9 mouse cellular contexts compared by ENCODE assay signal in genomic region chr2:36021385-36022159, GRCm38 (mm10). TPM values are rescaled to one million over a fixed set of nuclear protein-coding genes. Genes with fewer than 3 reads are reported as not detected.
DNase-seq lines count a peak whose midpoint lies in the region; ATAC-seq and TF ChIP-seq lines count a peak whose summit lies in the region.
"Had no signal": no experiment of that assay in that cellular context is flagged by ENCODE, and none has a peak within 500 bp of the region (broad histone marks: within the 10 kb centered on the region; RNA-seq: fewer than 3 reads in every experiment).

No protein-coding gene starts in this region.

- no peaks in the 10 kb centered on the region for H3K4me1 ChIP-seq in MEL (ENCODE audit: control insufficient read depth in 1 of 2, insufficient read depth in 2 of 2, low read length in 2 of 2)
- no peaks in the 10 kb centered on the region for H3K4me1 ChIP-seq in cerebellum, adult 2 months (ENCODE audit: control insufficient read depth, insufficient read depth, low read length)
- H3K4me1 ChIP-seq in hindbrain, embryonic 12.5 days: peaks cover 7% of the 10 kb centered on the region
- H3K4me1 ChIP-seq in lung, embryonic 16.5 days (replicated peaks; ENCODE audit: control insufficient read depth, insufficient read depth, low read length): no peaks in the 10 kb centered on the region

- no peak overlapping the region for H3K4me3 ChIP-seq in MEL (ENCODE audit: control insufficient read depth in 1 of 2, insufficient read depth in 1 of 2, low read depth in 2 of 2, low read length in 2 of 2)
- H3K4me3 ChIP-seq in cerebellum, adult 2 months (replicated peaks; ENCODE audit: insufficient read depth, low read depth, low read length): no peak overlapping the region
- H3K4me3 ChIP-seq in hindbrain, embryonic 12.5 days: peak overlapping the region; percentile 28
- H3K4me3 ChIP-seq in lung, embryonic 16.5 days (ENCODE audit: low read length): peak overlapping the region; percentile 17; the same call in 1 of the 2 replicates
- H3K4me3 ChIP-seq: erythroblast, embryonic 14.5 days had no signal

- peak; percentile 39 to 61 (median 50); a peak in 5 of 6 replicates for TF ChIP-seq CTCF in MEL (IDR thresholded peaks at IDR 0.05 in 2 of 3, conservative IDR thresholded peaks at IDR 0.05 in 1 of 3; ENCODE audit: control insufficient read depth in 1 of 3, insufficient read depth in 1 of 3, low read depth in 2 of 3, low read length in 3 of 3, poor library complexity in 1 of 3, severe bottlenecking in 1 of 3)
- peak; percentile 63 for TF ChIP-seq CTCF in cerebellum, adult 2 months (IDR thresholded peaks at IDR 0.05; ENCODE audit: borderline replicate concordance, insufficient read depth, low read depth, low read length)

- H3K27me3 ChIP-seq in MEL (ENCODE audit: control insufficient read depth in 1 of 2, insufficient read depth in 2 of 2, low read length in 2 of 2): 0 out of 4 replicates have a peak, but pooled peaks cover 0 to 2% of the 10 kb centered on the region in 2 experiments
- H3K27me3 ChIP-seq in cerebellum, adult 2 months (ENCODE audit: control insufficient read depth, insufficient read depth, low read length): no peaks in the 10 kb centered on the region
- peaks cover 15% of the 10 kb centered on the region; the same call in 1 of the 2 replicates for H3K27me3 ChIP-seq in hindbrain, embryonic 12.5 days
- H3K27me3 ChIP-seq in lung, embryonic 16.5 days (ENCODE audit: control insufficient read depth, insufficient read depth, low read depth, low read length): no peaks in the 10 kb centered on the region

- no peaks in the 10 kb centered on the region for H3K9me3 ChIP-seq in MEL (replicated peaks; ENCODE audit: insufficient read depth, low read length)
- H3K9me3 ChIP-seq in hindbrain, embryonic 12.5 days (replicated peaks): no peaks in the 10 kb centered on the region
- no peaks in the 10 kb centered on the region for H3K9me3 ChIP-seq in lung, embryonic 16.5 days (ENCODE audit: control insufficient read depth, low read length)

- H3K79me2 ChIP-seq in MEL (ENCODE audit: control insufficient read depth, insufficient read depth, low read length, poor library complexity): no peaks in the 10 kb centered on the region

- no peaks in the 10 kb centered on the region for H3K36me3 ChIP-seq in MEL (ENCODE audit: control insufficient read depth in 1 of 2, insufficient read depth in 2 of 2, low read length in 2 of 2)
- no peaks in the 10 kb centered on the region for H3K36me3 ChIP-seq in hindbrain, embryonic 12.5 days
- no peaks in the 10 kb centered on the region for H3K36me3 ChIP-seq in lung, embryonic 16.5 days (ENCODE audit: control insufficient read depth, insufficient read depth, low read length)

- TF ChIP-seq POLR2A in MEL (IDR thresholded peaks at IDR 0.05; ENCODE audit: control insufficient read depth in 1 of 2, insufficient read depth in 1 of 2, low read depth in 1 of 2, low read length in 2 of 2, poor library complexity in 1 of 2): no peak
- no peak for TF ChIP-seq POLR2A in cerebellum, adult 2 months (IDR thresholded peaks at IDR 0.05; ENCODE audit: borderline replicate concordance, insufficient read depth, low read length)

- peak; percentile 14 for TF ChIP-seq RAD21 in MEL (IDR thresholded peaks at IDR 0.05; ENCODE audit: low read depth, low read length)

- H3K4me2 ChIP-seq in hindbrain, embryonic 12.5 days (replicated peaks): peak overlapping the region; percentile 58
- H3K4me2 ChIP-seq in lung, embryonic 16.5 days (ENCODE audit: low read depth, low read length): peak overlapping the region; percentile 46

- H3K27ac ChIP-seq in MEL (ENCODE audit: control insufficient read depth, low read depth, low read length): no peak overlapping the region
- no peak overlapping the region for H3K27ac ChIP-seq in cerebellum, adult 2 months (ENCODE audit: insufficient read depth, low read length)
- no peak overlapping the region for H3K27ac ChIP-seq in hindbrain, embryonic 12.5 days
- no peak overlapping the region for H3K27ac ChIP-seq in lung, embryonic 16.5 days (ENCODE audit: low read length)

- TF ChIP-seq EP300 in MEL (IDR thresholded peaks at IDR 0.05; ENCODE audit: low read depth in 1 of 2, low read length in 2 of 2): no peak

- peak; percentile 58 for DNase-seq in MEL (ENCODE audit: low read depth, low spot score)
- DNase-seq in cerebellum, adult 2 months: peak; percentile 55 to 66
- DNase-seq in layer of hippocampus, postnatal 10 days (ENCODE audit: low spot score in 2 of 2): peak; percentile 91 to 93
- peak; percentile 66 for DNase-seq in ovary, postnatal 14 days (ENCODE audit: low spot score)
- DNase-seq in urinary bladder, adult 2 months (ENCODE audit: low spot score): peak; percentile 49

- H3K9ac ChIP-seq in MEL (ENCODE audit: control insufficient read depth, low read depth, low read length, poor library complexity, severe bottlenecking): no peak overlapping the region
- H3K9ac ChIP-seq in hindbrain, embryonic 12.5 days: peak overlapping the region; percentile 39; the same call in 1 of the 2 replicates
- no peak overlapping the region for H3K9ac ChIP-seq in lung, embryonic 16.5 days (ENCODE audit: low read length)

- ATAC-seq in frontal cortex, adult (ENCODE audit: low TSS enrichment): peak; percentile 97
- ATAC-seq in hindbrain, embryonic 12.5 days (ENCODE audit: low FRiP score): peak; percentile 73
- peak; percentile 64 for ATAC-seq in lung, embryonic 16.5 days (ENCODE audit: low read depth)

- WGBS in cerebellum, adult 2 months: 4% methylated on average over 32 of the region's 32 CpGs
- 9% methylated on average over 32 of the region's 32 CpGs for WGBS in hindbrain, embryonic 12.5 days
- WGBS in lung, embryonic 16.5 days: 8% methylated on average over 31 of the region's 32 CpGs

TF ChIP-seq in MEL, 35 proteins besides CTCF, POLR2A, EP300 and RAD21:
- no peak for TF ChIP-seq MYB (IDR thresholded peaks at IDR 0.05; ENCODE audit: low read depth, low read length)
- peak; percentile 11; the same call in 1 of the 2 replicates for TF ChIP-seq SMC3 (IDR thresholded peaks at IDR 0.05; ENCODE audit: low read depth, low read length)
- TF ChIP-seq E2F4 (IDR thresholded peaks at IDR 0.05; ENCODE audit: borderline replicate concordance, low read depth, low read length): no peak
- TF ChIP-seq ZC3H11A (IDR thresholded peaks at IDR 0.05; ENCODE audit: low read depth, low read length): no peak
- no peak for TF ChIP-seq POLR2AphosphoS5 (IDR thresholded peaks at IDR 0.05; ENCODE audit: borderline replicate concordance, low read depth, low read length)
- TF ChIP-seq NRF1 (IDR thresholded peaks at IDR 0.05; ENCODE audit: insufficient read depth, low read depth, low read length, poor library complexity, severe bottlenecking): peak; percentile 51; the same call in 1 of the 2 replicates

RNA-seq across cellular contexts. Expression of gene Ndufa8, which starts 27.6 kb away (rescaled TPM):
- 167 and 186 TPM in 2 replicates for total RNA-seq in MEL (2012; rRNA removed)
- polyA plus RNA-seq in MEL (2012; ENCODE audit: insufficient read depth in 1 of 2, insufficient read length in 2 of 2, low read depth in 1 of 2, low replicate concordance in 2 of 2, missing spikeins in 1 of 2): 100 to 1,000 TPM in 1 of 2 experiments, not detected in 1; 357 TPM
- 241 and 249 TPM in 2 replicates for polyA plus RNA-seq in cerebellum, adult 2 months (2012; rRNA removed)
- 171 and 179 TPM in 2 replicates for polyA plus RNA-seq in hindbrain, embryonic 12.5 days (2016; fragmentation: Nextera tagmentation; extraction: Ambion mirVana)
- 100 to 1,000 TPM; 183 to 205 TPM for total RNA-seq in layer of hippocampus, postnatal 10 days (2021)
- 239 and 249 TPM in 2 replicates for polyA plus RNA-seq in lung, embryonic 16.5 days (2015; fragmentation: Nextera tagmentation; extraction: Ambion mirVana)
- polyA plus RNA-seq in urinary bladder, adult 2 months (2012; rRNA removed): 126 and 129 TPM in 2 replicates

RNA-seq across cellular contexts. Expression of gene Morn5, which starts 27.7 kb away (rescaled TPM):
- 0.81 and 0.98 TPM in 2 replicates for total RNA-seq in MEL (2012; rRNA removed)
- polyA plus RNA-seq in MEL (2012; ENCODE audit: insufficient read depth in 1 of 2, insufficient read length in 2 of 2, low read depth in 1 of 2, low replicate concordance in 2 of 2, missing spikeins in 1 of 2): 1 to 10 TPM in 1 of 2 experiments, not detected in 1; 1.3 TPM
- polyA plus RNA-seq in cerebellum, adult 2 months (2012; rRNA removed): 2.5 and 2.6 TPM in 2 replicates
- 3.2 and 3.6 TPM in 2 replicates for polyA plus RNA-seq in hindbrain, embryonic 12.5 days (2016; fragmentation: Nextera tagmentation; extraction: Ambion mirVana)
- 1 to 10 TPM; 1.8 to 2.5 TPM for total RNA-seq in layer of hippocampus, postnatal 10 days (2021)
- polyA plus RNA-seq in lung, embryonic 16.5 days (2015; fragmentation: Nextera tagmentation; extraction: Ambion mirVana): 9.6 and 11.1 TPM in 2 replicates
- polyA plus RNA-seq in urinary bladder, adult 2 months (2012; rRNA removed): 0.25 TPM in 2 replicates
- polyA plus RNA-seq: erythroblast, embryonic 14.5 days had no signal

RNA-seq across cellular contexts. Expression of gene Ttll11, which starts 41.9 kb away (rescaled TPM):
- total RNA-seq in MEL (2012; rRNA removed): 1.2 TPM in 2 replicates
- 1 to 10 TPM in 1 of 2 experiments, not detected in 1; 2.5 TPM for polyA plus RNA-seq in MEL (2012; ENCODE audit: insufficient read depth in 1 of 2, insufficient read length in 2 of 2, low read depth in 1 of 2, low replicate concordance in 2 of 2, missing spikeins in 1 of 2)
- 21.4 and 24.0 TPM in 2 replicates for polyA plus RNA-seq in cerebellum, adult 2 months (2012; rRNA removed)
- polyA plus RNA-seq in hindbrain, embryonic 12.5 days (2016; fragmentation: Nextera tagmentation; extraction: Ambion mirVana): 4.6 and 5.5 TPM in 2 replicates
- total RNA-seq in layer of hippocampus, postnatal 10 days (2021): 10 to 100 TPM; 14.5 to 15.2 TPM
- 0.55 and 0.60 TPM in 2 replicates for polyA plus RNA-seq in lung, embryonic 16.5 days (2015; fragmentation: Nextera tagmentation; extraction: Ambion mirVana)
- polyA plus RNA-seq in urinary bladder, adult 2 months (2012; rRNA removed): 1.1 and 1.5 TPM in 2 replicates

Comparison
In these comparisons a context has a peak if more than half of its experiments do, and no peak if none do; other contexts are left out.
1. H3K4me3 ChIP-seq: peak in hindbrain, embryonic 12.5 days (single experiment) and lung, embryonic 16.5 days (single experiment); none in MEL (0 of 2) and cerebellum, adult 2 months (single experiment).
2. Peak in every context shown above with its lines, with median percentiles within 50 percentile points of each other: DNase-seq and ATAC-seq.